Mouse (Mus musculus): ENCODE results near the gene Smim5.
A peak's percentile ranks its signal among the peaks of the same experiment; 100 is the strongest.
"Not testable (repeated sequence)": the region's sequence is repeated elsewhere in the genome, so short reads cannot be mapped to it uniquely, and the experiment has no call there.

The Smim5 gene

DNA sequence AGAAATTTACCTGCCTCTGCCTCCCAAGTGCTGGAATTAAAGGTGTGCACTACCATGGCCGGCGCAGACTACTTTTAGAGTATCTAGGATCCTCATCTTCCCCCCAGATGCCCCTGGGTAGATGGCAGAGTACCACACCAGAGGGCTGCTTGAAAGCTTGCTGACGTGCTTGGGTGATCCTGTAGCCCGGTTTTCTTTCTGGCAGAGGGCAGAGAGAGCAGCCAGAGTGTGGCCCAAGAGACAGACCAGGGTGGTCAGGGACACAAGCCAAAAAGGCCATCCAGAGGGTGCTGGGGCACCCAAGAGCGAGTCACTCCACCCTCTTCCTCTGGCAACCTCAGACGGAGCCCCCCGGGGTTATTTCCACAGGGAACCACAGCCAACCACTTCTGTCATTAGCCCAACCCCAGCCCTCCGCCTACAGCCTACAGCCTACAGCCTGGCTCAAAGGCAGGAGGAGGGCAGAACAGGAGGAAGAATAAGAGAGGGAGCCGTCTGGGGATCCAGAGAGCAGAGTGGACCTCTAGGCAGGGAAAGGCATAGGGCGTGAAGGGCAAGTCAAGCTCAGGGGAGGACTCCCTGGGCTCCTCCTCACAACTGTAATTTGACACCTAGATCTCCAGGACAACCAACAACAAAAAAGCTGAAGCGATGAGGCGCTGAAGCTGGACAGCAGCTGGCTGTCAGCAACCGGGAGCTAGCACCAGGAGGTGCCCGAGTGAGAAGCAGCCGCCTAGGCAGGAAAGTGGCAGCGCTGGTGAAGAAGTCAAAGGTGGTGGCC is at the start of gene Smim5:
Gene Smim5, plus strand, starts transcription at position 481 of the 781 bp plus-strand sequence.
- DNase-seq = peak; percentile 75

DNA sequence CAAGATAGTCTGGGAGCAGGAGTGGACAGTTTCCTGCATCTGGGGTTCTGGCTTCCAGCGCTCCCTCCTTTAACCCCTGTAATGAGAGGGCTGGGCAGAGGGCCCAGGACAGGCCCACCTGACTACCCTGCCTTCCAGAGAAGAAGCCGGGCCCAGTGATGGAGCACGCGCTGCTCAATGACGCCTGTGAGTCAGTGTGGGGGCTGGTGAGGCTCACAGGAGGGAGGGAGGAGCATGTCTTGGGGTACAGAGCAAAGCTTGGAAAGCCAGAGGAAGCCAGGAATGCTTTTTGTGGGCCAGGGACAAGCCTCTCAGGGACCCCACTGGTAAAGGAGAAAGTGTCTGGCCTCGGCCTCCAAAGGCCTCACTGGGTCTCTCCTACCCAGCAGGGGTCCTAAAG is 45.1 kb upstream of the Smim5 start:
- no peak for DNase-seq

- not testable (repeated sequence) for DNase-seq
Measured at GRCm38 (mm10) chr11:115857146-115857545, 42.6 kb upstream of the Smim5 start.

DNA sequence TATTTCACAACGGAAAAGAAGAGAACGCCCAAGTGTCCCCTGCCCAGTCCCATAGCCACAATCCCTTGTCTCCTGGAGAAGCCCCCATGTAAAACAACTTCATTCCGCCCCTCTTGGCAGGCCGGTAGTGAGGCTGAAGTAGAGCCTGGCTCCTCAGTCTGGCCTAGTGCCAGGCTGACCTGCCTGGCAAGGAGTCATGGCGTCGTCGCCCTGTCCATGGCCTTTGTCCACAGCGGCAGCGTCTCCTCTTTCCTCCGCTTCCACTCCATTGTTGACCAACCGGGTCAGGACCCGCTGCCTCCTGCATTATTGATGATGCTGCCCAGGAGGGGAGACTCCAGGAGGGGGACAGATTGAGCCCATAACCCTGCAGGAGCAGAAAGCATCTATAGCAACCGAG is 41.8 kb upstream of the Smim5 start:
- no peak for DNase-seq

GRCm38 (mm10) chr11:115858354-115858753 is 41.4 kb upstream of the Smim5 start, which contains the start of gene Myo15b:
Gene Myo15b (plus strand): TSS chr11:115858406.
- no peak for DNase-seq

DNA sequence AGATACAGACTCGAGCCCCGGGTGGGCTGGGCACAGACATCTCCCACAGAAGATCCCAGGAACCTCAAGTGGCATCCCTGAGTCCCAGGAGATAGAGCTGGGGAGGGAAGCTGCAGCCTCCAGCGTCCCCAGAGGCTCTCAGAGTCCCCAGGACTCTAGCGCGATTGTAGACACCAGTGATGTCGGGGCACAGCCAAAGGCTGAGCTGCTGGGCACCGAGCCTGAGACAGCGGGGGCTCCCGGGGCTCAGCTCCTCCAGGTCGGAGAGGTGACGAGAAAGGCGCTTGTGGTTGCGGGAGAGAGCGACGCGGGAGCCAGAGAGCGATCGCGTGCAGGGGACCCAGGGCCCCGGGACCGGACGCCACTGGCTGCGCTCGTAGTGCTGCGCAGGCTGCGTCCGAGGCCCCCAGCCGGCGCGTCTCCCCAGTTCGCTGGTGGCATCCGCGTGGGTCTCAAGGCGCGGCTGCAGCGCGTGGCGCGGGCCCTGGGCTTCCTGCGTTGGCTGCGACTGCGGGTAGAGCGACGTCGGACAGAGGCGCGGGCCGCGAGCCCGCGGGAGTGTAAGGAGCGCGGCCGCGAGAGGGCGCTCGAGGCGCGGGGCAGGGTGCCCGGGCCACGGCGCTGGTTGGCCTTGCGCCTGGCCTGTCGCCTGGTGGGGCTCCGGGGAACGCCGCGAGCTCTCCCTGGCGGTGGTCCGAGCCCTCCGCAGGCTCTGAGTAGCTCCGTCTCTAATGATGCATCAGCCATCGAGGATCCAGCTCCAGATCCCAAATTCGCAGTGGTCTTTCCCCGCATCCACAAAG is 40.4 kb upstream of the Smim5 start:
- peak; percentile 87 for DNase-seq

DNA sequence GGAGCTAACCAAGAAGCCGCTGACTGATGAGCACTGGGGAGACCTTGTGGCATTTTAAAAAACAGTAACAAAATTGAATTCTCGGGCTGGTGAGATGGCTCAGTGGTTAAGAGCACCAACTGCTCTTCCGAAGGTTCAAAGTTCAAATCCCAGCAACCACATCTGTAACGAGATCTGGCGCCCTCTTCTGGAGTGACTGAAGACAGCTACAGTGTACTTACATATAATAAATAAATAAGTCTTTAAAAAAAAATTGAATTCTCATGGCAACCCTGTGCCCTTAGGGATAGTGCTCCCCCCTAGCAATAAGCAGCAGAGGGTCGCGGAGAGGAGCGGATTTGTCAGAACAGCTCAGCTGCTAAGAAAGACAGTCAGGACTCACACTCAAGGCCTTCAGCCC is 35.9 kb upstream of the Smim5 start:
- no peak for DNase-seq

- DNase-seq = peak; percentile 55
Measured at GRCm38 (mm10) chr11:115869393-115869792, 30.4 kb upstream of the Smim5 start.

DNA sequence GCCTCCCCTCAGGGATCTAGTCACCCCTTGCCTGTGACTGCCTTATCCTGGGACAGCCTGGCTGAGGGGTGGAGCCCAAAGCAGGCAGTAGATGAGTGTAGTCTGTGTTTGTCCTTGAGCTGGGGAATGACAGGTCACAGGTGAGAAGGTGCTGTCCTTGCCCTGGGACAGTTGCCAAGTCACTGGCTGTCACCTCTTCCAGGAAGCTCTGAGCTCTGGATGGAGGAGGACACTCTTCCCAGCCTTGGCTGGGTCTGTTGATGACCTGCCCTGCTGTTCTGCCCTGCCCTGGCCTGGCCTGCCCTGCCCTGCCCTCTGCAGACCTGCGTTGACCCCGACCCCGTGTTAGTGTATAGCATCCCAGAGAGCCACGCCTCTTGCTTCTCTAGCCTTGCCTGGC is 27.3 kb upstream of the Smim5 start:
- no peak for DNase-seq

- DNase-seq = no peak
Measured at GRCm38 (mm10) chr11:115875935-115876334, 23.8 kb upstream of the Smim5 start.

DNA sequence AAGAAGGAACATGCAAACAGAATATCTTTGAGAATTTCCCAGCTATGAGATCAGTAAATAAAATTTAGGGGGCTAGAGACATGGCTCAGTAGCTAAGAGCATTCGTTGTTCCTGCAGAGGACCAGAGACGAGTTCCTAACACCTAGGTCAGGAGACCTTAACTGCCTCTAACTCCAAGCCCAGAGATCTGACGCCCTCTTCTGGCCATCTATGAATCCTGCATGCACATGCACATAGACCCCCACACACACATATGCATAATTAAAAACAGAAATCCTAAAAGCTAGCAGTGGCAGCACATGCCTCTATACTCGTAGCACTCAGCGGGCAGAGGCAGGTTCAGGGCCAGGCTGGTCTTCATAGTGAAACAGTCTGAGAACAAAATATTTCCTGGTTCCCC is 23.3 kb upstream of the Smim5 start:
- no peak for DNase-seq

DNA sequence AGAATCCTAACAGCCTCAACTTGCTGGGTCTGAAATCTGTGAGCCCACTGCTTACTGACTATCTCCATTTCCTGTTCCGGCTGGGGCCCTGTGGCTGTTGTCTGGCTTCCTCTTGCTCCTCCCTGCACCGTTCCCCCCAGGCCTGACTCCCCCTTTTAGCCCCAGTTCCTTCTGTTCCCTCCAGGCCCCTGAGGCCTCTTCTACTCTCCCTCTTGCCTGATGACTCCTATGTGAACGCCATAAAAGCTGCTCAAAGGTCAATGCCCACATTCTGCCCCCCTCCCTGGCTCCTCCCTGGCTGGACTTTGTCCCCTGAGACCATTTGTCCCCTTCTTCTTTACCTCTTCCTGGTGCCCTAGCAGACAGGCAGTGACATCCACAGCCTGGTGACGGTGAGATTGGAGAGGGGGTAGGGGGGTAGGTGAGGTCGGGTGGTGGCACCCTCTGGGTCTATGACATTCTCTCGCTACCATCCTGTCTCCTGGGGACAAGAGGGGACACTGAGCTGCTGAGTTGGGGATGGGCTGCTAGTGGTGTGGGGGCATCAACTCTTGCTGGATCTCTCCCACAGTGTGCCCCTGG is 22.5 kb upstream of the Smim5 start:
- no peak for DNase-seq

GRCm38 (mm10) chr11:115878071-115878470 is 21.7 kb upstream of the Smim5 start:
- no peak for DNase-seq

DNA sequence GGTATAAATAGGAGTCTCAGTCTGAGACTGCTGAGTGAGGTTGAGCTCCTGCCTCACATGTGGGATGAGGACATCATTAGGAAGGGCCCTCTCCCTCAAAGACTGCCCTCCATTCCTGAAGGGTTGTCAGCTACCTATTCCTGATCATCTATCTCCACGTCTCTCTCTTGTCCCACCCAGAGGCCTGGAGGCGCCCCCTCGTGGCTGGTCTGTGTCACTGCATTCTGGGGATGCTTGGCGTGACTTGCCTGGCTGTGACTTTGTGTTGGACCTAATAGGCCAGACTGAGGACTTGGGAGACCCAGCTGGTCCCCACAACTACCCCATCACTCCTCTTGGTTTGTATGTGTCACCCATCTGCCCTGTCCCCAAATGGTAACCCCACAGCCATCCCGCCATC is 18.8 kb upstream of the Smim5 start:
- DNase-seq = peak; percentile 72

DNA sequence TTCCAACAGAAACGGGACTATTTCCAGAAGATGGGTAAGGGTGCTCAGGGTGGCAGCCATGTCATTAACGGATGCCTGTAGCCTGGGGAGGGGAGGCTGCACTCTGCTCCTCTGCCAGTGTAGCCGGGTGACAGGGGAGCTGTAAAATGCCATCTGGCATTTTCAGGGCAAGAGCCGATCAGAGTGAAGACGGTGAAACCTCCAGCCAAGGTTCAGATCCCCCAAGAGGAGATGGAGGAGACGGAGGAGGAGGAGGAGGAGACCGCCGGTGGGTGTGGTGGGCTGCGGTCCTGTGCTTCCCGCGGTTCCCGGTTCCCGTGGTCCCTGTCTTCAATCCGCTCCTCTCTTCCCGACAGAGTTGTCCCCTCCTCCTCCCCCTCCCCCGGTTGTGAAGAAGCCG is 16.5 kb upstream of the Smim5 start:
- no peak for DNase-seq

DNA sequence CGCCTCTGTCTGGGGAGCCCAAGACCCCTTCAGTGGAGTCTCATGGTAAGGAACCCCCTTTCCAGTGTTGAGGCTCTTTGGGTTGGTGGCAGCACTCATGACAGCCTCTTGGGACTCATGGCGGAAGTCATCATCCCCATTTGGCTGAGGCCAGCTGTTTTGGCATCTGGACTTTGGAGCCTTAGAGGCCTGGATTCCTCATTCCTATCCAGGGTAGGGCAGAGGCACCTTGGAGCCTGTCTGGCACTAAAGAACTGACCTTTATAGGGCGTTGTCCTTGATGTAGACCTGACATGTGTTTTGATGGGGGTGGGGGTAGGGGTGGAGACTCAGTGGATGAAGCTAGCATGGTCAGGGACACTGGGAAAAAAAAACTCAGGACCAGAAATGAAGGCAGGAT is 15.4 kb upstream of the Smim5 start:
- DNase-seq = no peak

GRCm38 (mm10) chr11:115885281-115885680 is 14.5 kb upstream of the Smim5 start:
- DNase-seq = peak; percentile 30

GRCm38 (mm10) chr11:115886446-115886845 is 13.3 kb upstream of the Smim5 start:
- no peak for DNase-seq

- no peak for DNase-seq
Measured at GRCm38 (mm10) chr11:115888020-115888419, 11.7 kb upstream of the Smim5 start.

GRCm38 (mm10) chr11:115889159-115889558 is 10.6 kb upstream of the Smim5 start:
- no peak for DNase-seq

GRCm38 (mm10) chr11:115892213-115892612 is 7.6 kb upstream of the Smim5 start:
- DNase-seq = peak; percentile 28

- DNase-seq = no peak
Measured at GRCm38 (mm10) chr11:115893071-115893470, 6.7 kb upstream of the Smim5 start.

DNA sequence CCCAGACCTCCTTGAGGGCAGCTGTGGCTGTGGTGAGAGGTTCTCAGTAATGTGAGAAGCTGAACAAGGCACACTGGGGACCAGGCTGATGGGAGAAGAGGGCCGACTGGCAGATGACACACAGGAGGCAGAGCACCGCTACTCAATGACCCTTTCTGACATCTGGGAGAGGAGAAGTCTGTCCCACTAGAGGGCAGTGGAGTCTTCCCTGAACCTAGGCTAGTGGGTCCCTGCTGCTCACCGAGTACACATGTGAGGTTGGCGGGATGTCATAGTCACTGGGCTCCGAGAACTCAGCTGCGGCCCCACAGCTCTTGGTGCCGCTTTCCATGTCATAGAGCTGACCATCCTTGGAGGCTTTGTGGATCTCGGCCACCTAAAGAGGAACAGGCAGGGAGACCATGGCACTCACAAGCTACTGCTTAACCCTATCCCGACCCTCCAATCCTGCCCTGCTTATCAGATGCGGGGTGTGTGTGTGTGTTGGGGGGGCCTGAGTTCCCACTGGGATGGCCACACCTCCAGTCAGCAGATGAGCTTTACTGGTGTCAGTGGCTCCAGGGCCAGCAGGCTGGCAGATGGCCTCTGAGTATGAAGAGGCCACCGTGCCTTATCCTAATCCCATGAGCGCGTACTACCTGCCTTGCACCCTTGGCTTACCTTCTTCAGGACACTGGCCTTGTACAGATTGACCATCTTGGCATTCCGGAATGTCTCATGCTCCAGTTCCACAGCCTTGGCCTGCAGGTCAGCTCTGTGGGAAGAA is 4.8 kb upstream of the Smim5 start:
- DNase-seq = peak; percentile 50

Measured in liver (tissue).